Mouse (Mus musculus) heart, adult 2 months (tissue): Measurements from ENCODE around the gene Sema5b. TPM values are rescaled to one million over a fixed set of nuclear protein-coding genes. Genes with fewer than 3 reads are reported as not detected.

Experiments used
- DNase-seq, 2 experiments: peaks; one replicate each; pipeline ENCODE4 v3.0.0; 2021
- H3K27ac ChIP-seq: fragments of 200-600 bp; 2 replicates; pipeline ENCODE4 v1.8.1; 2022
- H3K27me3 ChIP-seq: fragments of 200-500 bp; 2 replicates; pipeline ENCODE4 v1.6.1; 2012; ENCODE audit warnings: mild to moderate bottlenecking, low read length, inconsistent platforms, mixed read lengths; ENCODE audit not compliant: control insufficient read depth, insufficient read depth
- H3K36me3 ChIP-seq: fragments of 200-500 bp; 2 replicates; pipeline ENCODE4 v1.6.1; 2012; ENCODE audit warnings: low read length, inconsistent platforms; ENCODE audit not compliant: control insufficient read depth, insufficient read depth
- H3K4me1 ChIP-seq: fragments of 200-500 bp; 2 replicates; pipeline ENCODE4 v1.6.1; 2011; ENCODE audit warnings: low read length; ENCODE audit not compliant: control insufficient read depth, insufficient read depth
- H3K4me3 ChIP-seq: fragments of 200-600 bp; 2 replicates; pipeline ENCODE4 v1.8.1; 2022
- H3K79me2 ChIP-seq: fragments of 200-500 bp; replicated peaks from 2 replicates; pipeline ENCODE4 v1.6.1; 2012; ENCODE audit warnings: mild to moderate bottlenecking, inconsistent platforms, low read length, moderate library complexity, mixed read lengths; ENCODE audit not compliant: control insufficient read depth, insufficient read depth
- H3K9ac ChIP-seq: fragments of 200-500 bp; 2 replicates; pipeline ENCODE4 v1.6.1; 2012; ENCODE audit warnings: low read depth, mild to moderate bottlenecking, control low read depth, inconsistent platforms, low read length, mixed read lengths
- CTCF ChIP-seq: fragments of 200-600 bp; IDR thresholded peaks from 2 replicates; pipeline ENCODE4 v1.8.1; 2022; ENCODE audit warnings: antibody characterized with exemption, mild to moderate bottlenecking, moderate library complexity
- POLR2A ChIP-seq: fragments of 200-500 bp; IDR thresholded peaks from 2 replicates; pipeline ENCODE4 v1.6.1; 2011; ENCODE audit warnings: mild to moderate bottlenecking, low read depth, low read length, control low read depth; ENCODE audit not compliant: insufficient read depth
- WGBS: fragments of 180-500 bp; shearing (Covaris S2); methylation state at CpG from one replicate; pipeline ENCODE4 v1.1.7; 2018; 5-methylcytosine and 5-hydroxymethylcytosine counted together
- intact Hi-C: fragments of 180-260 bp; cut with DNase I; formaldehyde crosslinking; loops from one replicate; pipeline ENCODE4 v1.15.1; 2025
- polyA plus RNA-seq: library from polyadenylated mRNA; depleted of rRNA; stranded (reverse); fragments of >200 nt; gene quantifications from 2 replicates; pipeline ENCODE4 v1.2.3, GENCODE M21; 2012; rRNA removed
- total RNA-seq, 2 experiments: library from RNA; stranded (reverse); gene quantifications; 2 replicates each; pipeline ENCODE4 v1.2.3; 2021

The Sema5b gene
- total and polyA plus RNA-seq, 3 experiments, result 1.5 to 3.0 (median 1.8) TPM

GRCm38 (mm10) chr16:35711004-35711403, 170.1 kb downstream of the Sema5b start:
- DNase-seq, result peak in 1 of 2 experiments; percentile 21
- intact Hi-C loops, result no loop called here
- WGBS, result 64% methylated on average over 7 of the region's 7 CpGs
- H3K9ac ChIP-seq, result no peak overlapping the region
- TF ChIP-seq CTCF, result no peak
- H3K27me3 ChIP-seq, result no peaks in the 10 kb centered on the region
- no peaks in the 10 kb centered on the region for H3K4me1 ChIP-seq
- H3K36me3 ChIP-seq, result peaks cover 3% of the 10 kb centered on the region
- H3K27ac ChIP-seq, result no peak overlapping the region
- no peak overlapping the region for H3K4me3 ChIP-seq
- no peaks in the 10 kb centered on the region for H3K79me2 ChIP-seq

- no peak overlapping the region for H3K27ac ChIP-seq
- no peaks in the 10 kb centered on the region for H3K4me1 ChIP-seq
- DNase-seq, result no peak
- peaks cover 3% of the 10 kb centered on the region for H3K36me3 ChIP-seq
- WGBS, result 44% methylated on average over 7 of the region's 7 CpGs
- no peaks in the 10 kb centered on the region for H3K79me2 ChIP-seq
- TF ChIP-seq POLR2A (no peak), CTCF (no peak)
- intact Hi-C loops, result no loop called here
- H3K27me3 ChIP-seq, result no peaks in the 10 kb centered on the region
- H3K4me3 ChIP-seq, result no peak overlapping the region
- no peak overlapping the region for H3K9ac ChIP-seq
Measured at GRCm38 (mm10) chr16:35713606-35714005, 172.7 kb downstream of the Sema5b start.

Other genes with a start within 250 kb of the Sema5b start
- 10 to 100 TPM; 10.3 to 12.0 TPM for gene Sec22a, start 177.2 kb upstream of the Sema5b start, total RNA-seq
- gene Sec22a, start 177.2 kb upstream of the Sema5b start, polyA plus RNA-seq, result 17.6 and 39.8 TPM in 2 replicates
- gene Pdia5, start 50.3 kb upstream of the Sema5b start, total RNA-seq, result 1 to 10 TPM; 4.1 to 5.0 TPM
- 4.4 and 4.8 TPM in 2 replicates for gene Pdia5, start 50.3 kb upstream of the Sema5b start, polyA plus RNA-seq
- gene Dirc2, start 228.2 kb downstream of the Sema5b start, total RNA-seq, result 10 to 100 TPM; 49.9 to 61.9 TPM
- 43.2 and 67.5 TPM in 2 replicates for gene Dirc2, start 228.2 kb downstream of the Sema5b start, polyA plus RNA-seq
- 1 to 10 TPM; 2.5 to 2.6 TPM for gene Hspbap1, start 229.2 kb downstream of the Sema5b start, total RNA-seq
- gene Hspbap1, start 229.2 kb downstream of the Sema5b start, polyA plus RNA-seq, result 2.1 and 3.1 TPM in 2 replicates